Mouse (Mus musculus) CD4-positive, CD25-positive, alpha-beta regulatory T cell, adult 9 weeks (primary cell): ENCODE data around the gene Hoxc13. TPM values are rescaled to one million over a fixed set of nuclear protein-coding genes. Genes with fewer than 3 reads are reported as not detected.

ENCODE experiments used
- polyA plus RNA-seq: library from polyadenylated mRNA; unstranded; fragments of 100-300 nt; shearing (Covaris generic); gene quantifications from one replicate; pipeline ENCODE4 v1.2.1, GENCODE M21; 2017

The Hoxc13 gene
- not detected for polyA plus RNA-seq

DNA sequence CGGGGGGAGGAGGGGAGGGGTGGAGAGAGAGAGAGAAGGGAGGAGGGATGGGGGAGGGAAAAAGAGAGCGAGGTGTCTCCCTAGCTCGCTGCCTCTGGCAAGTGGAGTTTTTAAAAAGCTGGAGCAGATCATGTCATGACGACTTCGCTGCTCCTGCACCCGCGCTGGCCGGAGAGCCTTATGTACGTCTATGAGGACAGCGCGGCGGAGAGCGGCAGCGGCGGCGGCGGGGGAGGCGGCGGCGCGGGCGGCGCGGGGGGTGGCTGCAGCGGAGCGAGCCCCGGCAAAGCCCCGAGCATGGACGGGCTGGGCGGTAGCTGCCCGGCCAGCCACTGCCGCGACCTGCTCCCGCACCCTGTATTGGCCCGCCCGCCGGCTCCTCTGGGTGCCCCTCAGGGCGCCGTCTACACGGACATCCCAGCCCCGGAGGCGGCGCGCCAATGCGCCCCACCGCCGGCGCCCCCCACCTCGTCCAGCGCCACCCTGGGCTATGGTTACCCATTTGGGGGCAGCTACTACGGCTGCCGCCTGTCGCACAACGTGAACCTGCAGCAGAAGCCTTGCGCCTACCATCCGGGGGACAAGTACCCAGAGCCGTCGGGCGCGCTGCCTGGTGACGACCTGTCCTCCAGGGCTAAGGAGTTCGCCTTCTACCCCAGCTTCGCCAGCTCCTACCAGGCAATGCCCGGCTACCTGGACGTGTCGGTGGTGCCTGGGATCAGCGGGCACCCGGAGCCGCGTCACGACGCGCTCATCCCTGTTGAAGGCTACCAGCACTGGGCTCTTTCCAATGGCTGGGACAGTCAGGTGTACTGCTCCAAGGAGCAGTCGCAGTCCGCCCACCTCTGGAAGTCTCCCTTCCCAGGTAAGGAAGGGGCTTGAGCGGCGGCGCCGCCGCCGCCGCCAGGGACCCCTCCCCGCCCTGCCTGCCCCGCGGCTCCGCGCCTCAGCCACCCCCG, at the start of gene Hoxc13:
Hoxc13 (plus strand) TSS at position 51 of the 959 bp plus-strand sequence.

DNA sequence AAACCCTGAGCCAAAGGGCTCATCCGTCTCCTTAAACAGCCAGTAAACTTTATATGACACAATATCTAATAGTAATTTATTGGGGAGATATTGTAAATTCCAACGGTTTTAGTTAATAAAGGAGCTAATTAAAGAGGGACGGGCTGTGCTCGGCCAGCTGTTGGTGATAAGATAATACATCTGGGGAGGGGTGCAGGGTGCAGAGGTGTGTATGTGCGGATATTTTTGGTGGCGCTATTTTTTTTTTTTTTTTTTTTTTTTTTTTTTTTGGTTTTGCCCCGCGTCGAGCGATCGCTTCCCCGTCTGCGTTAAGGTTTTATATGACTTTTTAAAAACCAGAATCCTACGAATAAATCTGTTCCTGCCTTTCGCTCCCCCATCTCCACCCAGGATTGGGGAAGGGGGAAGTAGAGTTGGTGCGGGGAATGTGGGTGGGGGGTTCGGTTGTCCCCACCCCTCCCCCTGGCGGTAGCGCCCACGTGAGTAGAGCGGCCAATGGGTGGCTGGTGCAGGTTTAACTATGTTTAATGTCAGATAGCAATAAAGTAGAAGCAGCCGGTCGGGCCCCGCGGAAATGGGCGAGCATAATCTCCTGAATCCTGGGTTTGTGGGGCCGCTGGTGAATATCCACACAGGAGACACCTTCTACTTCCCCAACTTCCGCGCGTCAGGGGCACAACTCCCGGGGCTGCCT, 15.5 kb downstream of the Hoxc13 start, which contains the start of gene Hoxc12:
Hoxc12 (plus strand) TSS at position 479 of the 694 bp plus-strand sequence.

DNA sequence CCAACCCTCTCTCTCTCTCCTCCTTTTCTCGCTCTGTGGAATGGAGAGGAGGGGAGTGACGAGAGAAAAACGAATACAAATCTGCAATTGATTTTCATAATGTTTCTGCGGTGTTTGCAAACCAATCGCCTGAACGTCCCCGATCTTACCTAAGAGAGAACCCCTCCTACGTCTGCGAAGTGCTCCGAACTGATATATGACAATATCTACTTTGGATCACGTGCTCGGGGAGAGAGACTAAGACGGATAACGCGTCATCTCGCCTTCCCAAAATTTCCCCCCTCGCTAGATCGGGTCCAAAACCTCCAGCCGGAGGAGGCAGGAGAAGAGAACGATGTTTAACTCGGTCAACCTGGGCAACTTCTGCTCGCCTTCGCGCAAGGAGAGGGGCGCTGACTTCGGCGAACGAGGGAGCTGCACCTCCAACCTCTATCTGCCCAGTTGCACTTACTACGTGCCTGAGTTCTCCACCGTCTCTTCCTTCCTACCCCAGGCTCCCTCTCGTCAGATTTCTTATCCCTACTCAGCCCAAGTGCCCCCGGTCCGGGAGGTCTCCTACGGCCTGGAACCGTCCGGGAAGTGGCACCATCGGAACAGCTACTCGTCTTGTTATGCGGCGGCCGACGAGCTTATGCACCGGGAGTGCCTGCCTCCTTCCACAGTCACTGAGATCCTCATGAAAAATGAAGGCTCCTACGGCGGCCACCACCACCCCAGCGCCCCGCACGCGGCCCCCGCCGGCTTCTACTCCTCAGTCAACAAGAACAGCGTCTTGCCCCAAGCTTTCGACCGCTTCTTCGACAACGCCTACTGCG, 33.5 kb downstream of the Hoxc13 start, which contains the start of gene Hoxc11:
Hoxc11 (plus strand) TSS at position 236 of the 815 bp plus-strand sequence.

DNA sequence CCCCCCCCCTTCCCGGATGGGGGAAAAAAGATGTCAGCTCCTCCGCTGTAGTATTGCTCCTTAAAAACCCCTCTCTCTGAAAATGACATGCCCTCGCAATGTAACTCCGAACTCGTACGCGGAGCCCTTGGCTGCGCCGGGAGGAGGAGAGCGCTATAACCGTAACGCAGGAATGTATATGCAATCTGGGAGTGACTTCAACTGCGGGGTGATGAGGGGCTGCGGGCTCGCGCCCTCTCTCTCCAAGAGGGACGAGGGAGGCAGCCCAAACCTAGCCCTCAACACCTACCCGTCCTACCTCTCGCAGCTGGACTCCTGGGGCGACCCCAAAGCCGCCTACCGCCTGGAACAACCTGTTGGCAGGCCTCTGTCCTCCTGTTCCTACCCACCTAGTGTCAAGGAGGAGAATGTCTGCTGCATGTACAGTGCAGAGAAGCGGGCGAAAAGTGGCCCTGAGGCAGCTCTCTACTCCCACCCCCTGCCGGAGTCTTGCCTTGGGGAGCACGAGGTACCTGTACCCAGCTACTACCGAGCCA, 45.9 kb downstream of the Hoxc13 start, which contains the start of gene Hoxc10:
Hoxc10 (plus strand) TSS at position 21 of the 536 bp plus-strand sequence.

DNA sequence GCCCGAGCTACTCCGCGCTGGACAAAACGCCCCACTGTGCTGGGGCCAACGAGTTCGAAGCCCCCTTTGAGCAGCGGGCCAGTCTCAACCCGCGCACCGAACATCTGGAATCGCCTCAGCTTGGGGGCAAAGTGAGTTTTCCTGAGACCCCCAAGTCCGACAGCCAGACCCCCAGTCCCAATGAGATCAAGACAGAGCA, 46.3 kb downstream of the Hoxc13 start, which contains the start of gene Hoxc5:
Hoxc5 (plus strand) TSS at position 132 of the 199 bp plus-strand sequence.

DNA sequence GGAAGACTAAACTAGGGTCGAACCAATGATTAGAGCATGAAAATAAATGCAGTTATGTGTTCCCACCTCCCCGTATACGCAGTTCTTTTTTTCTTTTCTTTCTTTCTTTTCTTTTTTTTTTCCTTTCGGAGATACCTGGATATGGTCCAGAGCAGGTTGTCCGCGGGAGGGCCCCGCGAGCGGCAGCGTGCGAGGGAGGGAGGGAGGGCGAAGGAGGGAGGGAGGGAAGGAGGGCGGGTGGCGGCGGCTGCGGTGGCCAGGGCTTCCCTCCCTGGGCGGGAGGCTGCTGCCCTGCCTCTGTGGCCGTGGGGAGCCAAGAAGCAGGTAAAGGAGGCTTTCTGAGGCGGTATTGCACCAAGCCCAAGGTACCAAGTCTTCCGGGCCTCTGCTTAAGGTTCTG, 55.3 kb downstream of the Hoxc13 start, which contains the start of gene Hoxc9:
Hoxc9 (plus strand) TSS at position 269 of the 400 bp plus-strand sequence.

Other genes with a start within 250 kb of the Hoxc13 start
- 28.9 TPM for gene Atp5g2, start 248.8 kb upstream of the Hoxc13 start, polyA plus RNA-seq
- 60.2 TPM for gene Calcoco1, start 198.9 kb upstream of the Hoxc13 start, polyA plus RNA-seq
- gene Hoxc12, start 15.7 kb downstream of the Hoxc13 start, polyA plus RNA-seq = not detected
- gene Hoxc11, start 33.3 kb downstream of the Hoxc13 start, polyA plus RNA-seq = not detected
- gene Hoxc10, start 45.7 kb downstream of the Hoxc13 start, polyA plus RNA-seq = not detected
- not detected for gene Hoxc5, start 46.3 kb downstream of the Hoxc13 start, polyA plus RNA-seq
- gene Hoxc9, start 55.3 kb downstream of the Hoxc13 start, polyA plus RNA-seq = not detected
- gene Hoxc8, start 69.5 kb downstream of the Hoxc13 start, polyA plus RNA-seq = 0.15 TPM
- gene Hoxc6, start 77.2 kb downstream of the Hoxc13 start, polyA plus RNA-seq = not detected
- not detected for gene Hoxc4, start 97.8 kb downstream of the Hoxc13 start, polyA plus RNA-seq
- gene Smug1, start 246.0 kb downstream of the Hoxc13 start, polyA plus RNA-seq = 13.4 TPM